Mouse (Mus musculus) embryonic facial prominence, embryonic 10.5 days (tissue): Measurements from ENCODE around the gene Cpne7. TPM values are rescaled to one million over a fixed set of nuclear protein-coding genes. Genes with fewer than 3 reads are reported as not detected.

Experiments
- DNase-seq: peaks from one replicate; pipeline ENCODE4 v3.0.0-alpha.2; 2017; ENCODE audit warnings: low spot score
- H3K27ac ChIP-seq: fragments of 300-500 bp; sonication (generic); replicated peaks from 2 replicates; pipeline ENCODE4 v1.5.1; 2016; ENCODE audit warnings: mild to moderate bottlenecking
- H3K27me3 ChIP-seq: fragments of 300-500 bp; sonication (generic); replicated peaks from 2 replicates; pipeline ENCODE4 v1.6.1; 2016; ENCODE audit warnings: low read depth, mild to moderate bottlenecking; ENCODE audit not compliant: poor library complexity, severe bottlenecking
- H3K36me3 ChIP-seq: fragments of 300-500 bp; sonication (generic); replicated peaks from 2 replicates; pipeline ENCODE4 v1.6.1; 2016; ENCODE audit warnings: mild to moderate bottlenecking, moderate library complexity
- H3K4me1 ChIP-seq: fragments of 300-500 bp; sonication (generic); 2 replicates; pipeline ENCODE4 v1.6.1; 2016
- H3K4me3 ChIP-seq: fragments of 300-500 bp; sonication (generic); 2 replicates; pipeline ENCODE4 v1.5.1; 2016; ENCODE audit warnings: mild to moderate bottlenecking, moderate library complexity
- H3K9me3 ChIP-seq: fragments of 300-500 bp; sonication (generic); 2 replicates; pipeline ENCODE4 v1.6.1; 2016; ENCODE audit warnings: mild to moderate bottlenecking
- WGBS: fragments of 180-500 bp; shearing (Covaris S2); methylation state at CpG from one replicate; pipeline ENCODE4 v1.1.7; 2016; 5-methylcytosine and 5-hydroxymethylcytosine counted together
- polyA plus RNA-seq: library from polyadenylated mRNA; unstranded; fragments of >200 nt; fragmentation: Nextera tagmentation; extraction: Ambion mirVana; gene quantifications from 2 replicates; pipeline ENCODE4 v1.2.1, GENCODE M21; 2016

Cpne7 gene
- polyA plus RNA-seq, 1 experiment from 2014 or later: 1.8 TPM

DNA sequence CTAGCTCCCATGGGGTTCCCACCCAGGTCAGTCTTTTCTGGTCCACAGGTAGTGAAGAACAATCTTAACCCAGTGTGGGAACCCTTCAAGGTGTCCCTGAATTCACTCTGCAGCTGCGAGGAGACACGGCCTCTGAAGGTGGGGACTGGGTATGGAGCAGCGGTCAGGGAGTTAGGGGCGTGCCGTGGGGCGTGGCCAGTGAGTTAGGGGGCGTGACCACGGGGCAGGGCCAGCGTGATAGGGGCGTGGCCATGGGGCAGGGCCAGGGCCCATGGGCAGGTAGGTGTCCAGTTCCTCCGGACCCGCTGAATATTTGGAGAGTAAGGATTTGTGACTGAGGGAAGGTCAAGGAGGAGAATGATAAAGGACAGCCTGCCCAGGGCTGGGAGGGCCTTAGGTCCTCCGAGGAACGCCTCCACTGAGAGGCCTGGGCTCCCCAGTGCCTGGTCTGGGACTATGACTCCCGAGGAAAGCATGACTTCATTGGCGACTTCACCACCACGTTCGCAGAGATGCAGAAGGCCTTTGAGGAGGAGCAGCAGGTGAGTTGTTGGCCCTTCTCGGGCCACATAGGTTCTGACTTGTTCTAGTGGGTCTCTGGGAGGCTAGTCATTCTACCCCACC, 9.1 kb downstream of the Cpne7 start:
- Histone ChIP-seq H3K27me3 (peaks cover 63% of the 10 kb centered on the region), H3K4me1 (peaks cover 41% of the 10 kb centered on the region), H3K27ac (no peak overlapping the region), H3K4me3 (peak overlapping the region; percentile 41), H3K9me3 (no peaks in the 10 kb centered on the region), H3K36me3 (no peaks in the 10 kb centered on the region)
- WGBS: 4% methylated on average over 19 of the region's 19 CpGs
- DNase-seq: peak; percentile 85

DNA sequence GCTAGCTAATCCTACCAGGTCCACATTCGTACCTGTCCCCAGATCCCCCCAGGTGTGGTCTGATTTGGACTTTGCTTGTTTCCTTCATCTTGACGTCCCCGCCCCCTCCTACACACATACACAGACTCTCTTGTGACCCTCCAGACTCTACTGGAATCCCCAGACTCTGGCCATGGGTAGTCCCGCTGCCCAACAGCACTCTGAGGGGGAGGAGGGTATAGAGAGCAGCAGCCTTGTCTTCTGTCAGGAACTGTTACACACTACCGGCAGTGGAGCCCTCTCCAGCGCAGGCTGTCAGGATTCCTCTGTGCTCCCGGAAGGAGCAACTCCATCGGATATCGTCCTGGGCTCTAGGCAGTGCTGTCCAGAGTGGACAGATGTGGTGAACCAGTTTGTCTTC, 13.9 kb downstream of the Cpne7 start:
- H3K27ac ChIP-seq: 0 out of 2 replicates have a peak overlapping the region, but pooled peaks have one; percentile 49
- H3K9me3 ChIP-seq: peaks cover 4% of the 10 kb centered on the region; the same call in 1 of the 2 replicates
- H3K4me1 ChIP-seq: peaks cover 40% of the 10 kb centered on the region
- WGBS: 69% methylated on average over 9 of the region's 9 CpGs
- H3K27me3 ChIP-seq: peaks cover 20% of the 10 kb centered on the region
- no peaks in the 10 kb centered on the region for H3K36me3 ChIP-seq
- no peak overlapping the region for H3K4me3 ChIP-seq
- no peak for DNase-seq

DNA sequence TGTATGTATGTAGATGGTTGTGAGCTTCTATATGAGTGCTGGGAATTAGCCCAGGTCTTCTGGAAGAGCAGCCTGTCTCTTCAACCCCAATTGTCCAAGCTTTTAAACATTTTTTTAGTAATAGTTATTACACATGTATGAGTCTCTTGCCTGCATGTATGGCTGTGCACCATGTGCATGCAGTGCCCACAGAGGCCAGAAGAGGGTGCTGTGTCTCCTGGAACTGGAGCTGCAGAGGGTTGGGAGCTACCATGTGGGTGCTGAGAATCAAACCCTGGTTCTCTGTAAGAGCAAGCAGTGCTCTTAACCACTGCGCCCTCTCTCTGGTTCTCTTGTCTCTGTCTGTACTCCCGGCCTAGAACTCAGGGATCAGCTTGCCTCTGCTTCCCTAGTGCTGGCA, 15.8 kb downstream of the Cpne7 start:
- Histone ChIP-seq H3K4me3 (no peak overlapping the region), H3K27me3 (0 out of 2 replicates have a peak, but pooled peaks cover 3% of the 10 kb centered on the region), H3K36me3 (no peaks in the 10 kb centered on the region), H3K9me3 (peaks cover 4% of the 10 kb centered on the region; the same call in 1 of the 2 replicates), H3K27ac (no peak overlapping the region), H3K4me1 (peaks cover 42% of the 10 kb centered on the region)
- 98% methylated on average over 2 of the region's 2 CpGs for WGBS
- DNase-seq: no peak

DNA sequence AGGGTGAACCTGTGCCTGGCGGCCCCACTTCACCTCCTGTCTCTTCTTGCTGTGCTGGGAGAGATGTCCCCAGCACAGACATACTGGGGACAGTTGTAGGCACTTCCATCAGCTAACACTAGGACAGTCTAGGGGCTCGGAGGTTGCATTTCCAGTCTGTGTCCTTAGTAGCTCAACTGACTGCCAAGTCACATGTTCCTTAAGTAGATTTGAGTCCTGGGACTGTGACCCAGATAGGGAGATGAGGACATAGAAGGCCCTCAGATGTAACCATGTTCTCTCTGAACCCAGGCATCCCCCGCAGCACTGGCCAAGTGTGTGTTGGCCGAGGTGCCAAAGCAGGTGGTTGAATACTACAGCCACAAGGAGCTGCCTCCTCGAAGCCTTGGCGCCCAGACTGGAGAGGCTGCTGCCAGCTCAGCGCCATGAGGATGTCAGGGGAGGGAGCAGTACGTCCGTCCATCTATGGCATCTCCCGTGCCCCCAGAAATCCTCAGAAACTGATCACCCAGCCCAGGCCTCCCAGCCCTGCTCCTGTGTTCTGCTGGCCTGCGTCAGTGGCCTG, 17.1 kb downstream of the Cpne7 start:
- Histone ChIP-seq H3K36me3 (no peaks in the 10 kb centered on the region), H3K4me3 (no peak overlapping the region), H3K9me3 (peaks cover 4% of the 10 kb centered on the region; the same call in 1 of the 2 replicates), H3K27ac (peak overlapping the region; percentile 51; the same call in 1 of the 2 replicates), H3K4me1 (peaks cover 50% of the 10 kb centered on the region), H3K27me3 (no peaks in the 10 kb centered on the region)
- 88% methylated on average over 11 of the region's 11 CpGs for WGBS
- DNase-seq: no peak

DNA sequence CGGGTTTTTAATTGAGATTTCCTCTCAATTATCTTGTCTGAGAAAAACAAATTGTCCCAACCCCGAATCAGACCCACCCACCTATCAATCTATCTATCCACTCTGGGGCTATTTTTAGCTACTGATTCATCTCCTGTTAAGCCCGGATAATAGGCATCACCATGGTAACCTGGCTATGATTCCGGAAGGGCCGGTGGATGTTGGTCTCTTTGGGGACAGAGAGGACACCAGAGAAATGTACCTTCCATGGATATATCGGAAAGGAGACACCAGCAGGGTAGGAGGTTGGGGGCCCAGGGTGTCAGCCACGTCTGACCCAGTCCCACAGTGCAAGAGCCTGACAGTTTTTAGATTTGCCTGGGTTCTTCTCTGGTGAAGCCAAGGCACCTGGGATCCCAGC, 18.2 kb downstream of the Cpne7 start:
- DNase-seq: no peak
- 38% methylated on average over 7 of the region's 7 CpGs for WGBS
- peaks cover 50% of the 10 kb centered on the region for H3K4me1 ChIP-seq
- no peaks in the 10 kb centered on the region for H3K27me3 ChIP-seq
- H3K27ac ChIP-seq: peak overlapping the region; percentile 57
- peaks cover 4% of the 10 kb centered on the region; the same call in 1 of the 2 replicates for H3K9me3 ChIP-seq
- no peaks in the 10 kb centered on the region for H3K36me3 ChIP-seq
- H3K4me3 ChIP-seq: 0 out of 2 replicates have a peak overlapping the region, but pooled peaks have one; percentile 11

DNA sequence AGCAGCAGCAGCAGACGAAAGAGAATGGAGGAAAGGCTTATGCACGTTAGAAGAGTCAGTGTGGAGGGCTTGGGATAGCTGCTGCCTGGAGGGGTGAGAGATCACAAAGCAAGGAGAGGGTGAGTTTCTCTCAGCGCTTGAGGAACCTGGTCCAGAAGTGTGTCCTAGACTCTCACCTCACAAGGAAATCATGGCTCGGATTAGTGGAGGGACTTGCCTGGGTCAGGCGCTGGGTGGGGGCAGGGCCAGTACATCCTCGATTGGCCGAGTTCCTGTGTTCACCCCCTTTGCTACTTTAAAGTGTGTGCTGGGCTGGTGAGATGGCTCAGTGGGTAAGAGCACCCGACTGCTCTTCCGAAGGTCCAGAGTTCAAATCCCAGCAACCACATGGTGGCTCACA, 18.6 kb downstream of the Cpne7 start:
- Histone ChIP-seq H3K4me3 (no peak overlapping the region), H3K27ac (peak overlapping the region; percentile 57), H3K9me3 (peaks cover 4% of the 10 kb centered on the region; the same call in 1 of the 2 replicates), H3K27me3 (no peaks in the 10 kb centered on the region), H3K36me3 (no peaks in the 10 kb centered on the region), H3K4me1 (peaks cover 48% of the 10 kb centered on the region)
- WGBS: 51% methylated on average over 9 of the region's 9 CpGs
- peak; percentile 40 for DNase-seq

DNA sequence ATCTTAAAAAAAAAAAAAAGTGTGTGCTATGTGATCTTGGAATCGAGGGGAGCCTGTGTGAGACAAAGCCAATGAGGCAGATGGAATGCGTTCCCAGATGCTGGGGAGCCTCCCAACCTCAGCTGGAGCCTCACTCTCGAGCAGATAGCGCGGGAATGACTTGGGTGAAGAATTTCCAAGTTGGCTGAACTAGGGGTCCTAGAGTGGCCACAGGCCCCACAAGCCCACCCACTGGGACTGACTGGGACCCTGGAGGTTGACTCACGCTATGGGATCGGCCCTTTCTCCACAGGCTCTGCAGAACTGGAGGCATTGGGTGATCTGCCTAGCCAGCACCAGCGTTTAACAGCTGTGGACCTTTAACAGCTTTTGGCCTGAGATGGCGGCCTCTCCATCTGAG, 19.1 kb downstream of the Cpne7 start:
- Histone ChIP-seq H3K27ac (peak overlapping the region; percentile 59; the same call in 1 of the 2 replicates), H3K4me3 (no peak overlapping the region), H3K36me3 (no peaks in the 10 kb centered on the region), H3K4me1 (peaks cover 44% of the 10 kb centered on the region), H3K27me3 (no peaks in the 10 kb centered on the region), H3K9me3 (peaks cover 4% of the 10 kb centered on the region; the same call in 1 of the 2 replicates)
- DNase-seq: no peak
- WGBS: 86% methylated on average over 9 of the region's 9 CpGs

DNA sequence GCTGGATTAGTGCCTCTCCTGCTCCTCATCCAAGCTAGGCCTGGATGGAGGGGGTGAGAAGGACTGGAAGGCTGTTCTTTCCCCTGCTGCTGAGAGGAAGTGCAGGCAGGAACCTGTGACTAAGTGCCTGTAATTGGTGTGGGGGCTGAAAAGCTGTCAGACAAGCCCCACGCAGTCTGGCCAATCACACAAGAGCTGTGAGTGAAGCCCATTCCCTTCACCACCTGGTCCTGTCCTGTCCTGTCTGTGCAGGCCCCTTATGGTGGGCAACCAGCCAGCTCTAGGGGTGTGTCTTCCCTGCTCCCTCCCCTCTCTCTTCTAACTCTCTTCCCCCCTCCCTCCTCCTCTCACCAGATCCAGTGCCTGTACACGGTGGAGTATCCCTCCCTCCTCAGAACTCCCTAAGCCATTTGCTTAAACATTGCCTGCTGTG, 20.5 kb downstream of the Cpne7 start:
- peaks cover 44% of the 10 kb centered on the region for H3K4me1 ChIP-seq
- peak; percentile 80 for DNase-seq
- peak overlapping the region; percentile 70 for H3K27ac ChIP-seq
- no peak overlapping the region for H3K4me3 ChIP-seq
- no peaks in the 10 kb centered on the region for H3K27me3 ChIP-seq
- H3K9me3 ChIP-seq: peaks cover 4% of the 10 kb centered on the region; the same call in 1 of the 2 replicates
- H3K36me3 ChIP-seq: no peaks in the 10 kb centered on the region
- 15% methylated on average over 2 of the region's 2 CpGs for WGBS

DNA sequence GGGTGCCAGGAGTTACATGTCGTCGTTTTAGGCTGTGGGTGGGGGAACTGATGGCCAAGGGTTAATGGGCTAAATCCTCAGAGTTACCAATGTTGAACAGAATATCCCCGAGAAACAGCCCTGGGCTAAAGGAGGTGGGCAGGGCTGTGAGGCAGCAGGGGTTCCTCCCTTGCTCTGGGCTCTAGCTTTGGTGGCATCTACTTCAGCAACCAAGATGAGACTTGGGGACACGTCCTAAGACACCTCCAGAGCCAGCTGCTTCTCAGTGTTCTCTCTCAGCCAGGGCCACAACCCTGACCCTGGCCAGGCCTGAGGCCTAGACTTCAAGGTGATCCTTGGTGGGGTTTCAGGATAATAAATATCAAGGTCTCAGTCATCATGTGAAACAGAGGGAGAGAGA, 21.6 kb downstream of the Cpne7 start:
- peaks cover 44% of the 10 kb centered on the region for H3K4me1 ChIP-seq
- H3K27me3 ChIP-seq: no peaks in the 10 kb centered on the region
- 61% methylated on average over 4 of the region's 4 CpGs for WGBS
- DNase-seq: no peak
- no peaks in the 10 kb centered on the region for H3K36me3 ChIP-seq
- H3K27ac ChIP-seq: 0 out of 2 replicates have a peak overlapping the region, but pooled peaks have one; percentile 70
- no peaks in the 10 kb centered on the region for H3K9me3 ChIP-seq
- no peak overlapping the region for H3K4me3 ChIP-seq

DNA sequence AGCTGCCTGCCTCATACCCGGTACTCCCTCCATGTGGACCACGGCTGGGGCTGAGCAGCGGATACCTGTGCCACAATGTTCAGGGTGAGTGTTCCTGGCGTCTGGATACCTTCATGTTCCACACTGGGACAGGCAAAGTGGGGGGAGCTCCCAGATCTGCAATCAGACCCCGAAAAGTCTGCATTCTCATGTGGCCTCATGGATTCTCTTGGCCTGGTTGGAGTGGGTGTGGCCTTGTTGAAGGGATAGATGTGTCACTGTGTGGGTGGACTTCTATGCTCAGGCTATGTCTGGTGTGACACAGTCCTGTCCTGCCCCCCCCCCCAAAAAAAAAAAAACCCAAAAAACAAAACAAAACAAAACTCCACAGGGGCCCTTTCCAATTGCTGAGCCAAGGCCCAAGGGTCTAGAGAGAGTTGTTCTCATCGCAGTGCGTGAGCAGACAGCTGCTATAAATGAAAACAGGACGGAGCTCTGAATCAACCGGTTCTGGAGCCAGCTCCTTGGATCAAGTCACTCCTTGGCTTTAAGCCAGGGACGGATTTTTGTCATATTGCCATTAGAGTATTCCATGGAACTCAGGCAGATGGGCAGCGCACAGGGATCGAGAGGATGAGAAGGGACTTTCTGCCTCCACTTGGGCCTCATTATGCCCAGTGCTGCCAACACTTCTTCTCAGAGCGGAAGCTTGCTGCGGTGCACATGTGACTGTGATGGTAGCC, 24.7 kb downstream of the Cpne7 start:
- no peaks in the 10 kb centered on the region for H3K9me3 ChIP-seq
- DNase-seq: no peak
- 89% methylated on average over 14 of the region's 14 CpGs for WGBS
- H3K4me1 ChIP-seq: peaks cover 19% of the 10 kb centered on the region
- no peaks in the 10 kb centered on the region for H3K27me3 ChIP-seq
- no peaks in the 10 kb centered on the region for H3K36me3 ChIP-seq
- H3K27ac ChIP-seq: no peak overlapping the region
- no peak overlapping the region for H3K4me3 ChIP-seq

DNA sequence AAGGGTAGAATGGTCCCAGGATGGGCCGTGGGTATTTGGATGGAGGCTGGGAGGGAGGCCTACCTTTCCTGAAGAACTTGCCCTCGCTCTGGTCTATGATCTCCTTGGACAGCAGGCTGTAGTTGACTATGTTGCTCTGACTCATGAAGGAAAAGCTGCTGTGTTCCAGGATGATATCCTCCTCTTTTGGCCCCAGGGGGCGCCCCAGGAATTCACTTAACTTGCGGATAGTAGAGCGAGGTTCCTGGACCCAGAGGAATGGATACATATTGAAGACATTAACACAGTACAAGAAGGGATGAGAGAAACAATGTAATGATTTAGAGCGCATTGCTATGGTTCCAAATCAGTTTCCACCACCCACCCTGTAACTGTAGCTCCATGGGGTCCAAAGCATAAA, 28.1 kb downstream of the Cpne7 start:
- no peaks in the 10 kb centered on the region for H3K4me1 ChIP-seq
- DNase-seq: peak; percentile 67

DNA sequence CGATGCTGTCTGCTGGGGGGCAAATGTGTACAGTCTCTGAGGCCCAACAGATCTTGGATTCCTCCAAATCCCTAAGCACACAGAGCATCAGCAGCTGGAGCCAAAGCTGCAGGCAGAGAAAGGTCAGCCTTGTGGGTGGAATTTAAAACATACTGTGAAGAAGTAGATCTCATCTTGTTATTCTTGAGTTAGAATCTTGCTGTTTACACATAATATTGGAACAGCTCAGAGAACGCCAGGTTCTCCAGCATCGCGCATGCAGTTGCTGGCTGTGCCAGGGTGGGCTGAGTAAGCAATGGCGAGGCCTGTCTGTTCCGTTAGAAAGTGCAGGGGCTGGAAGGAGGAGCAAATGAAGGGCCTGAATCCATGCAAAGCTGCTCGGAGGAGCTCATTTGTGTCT, 29.2 kb downstream of the Cpne7 start:
- no peak for DNase-seq
- Histone ChIP-seq H3K9me3 (no peaks in the 10 kb centered on the region), H3K27me3 (no peaks in the 10 kb centered on the region), H3K36me3 (no peaks in the 10 kb centered on the region), H3K4me3 (no peak overlapping the region), H3K4me1 (no peaks in the 10 kb centered on the region; the same call in 1 of the 2 replicates), H3K27ac (no peak overlapping the region)
- WGBS: 76% methylated on average over 7 of the region's 7 CpGs

More for the DNA sequence above, 28.1 kb downstream of the Cpne7 start:
- WGBS: 55% methylated on average over 6 of the region's 6 CpGs
- Histone ChIP-seq H3K27me3 (no peaks in the 10 kb centered on the region), H3K36me3 (no peaks in the 10 kb centered on the region), H3K9me3 (no peaks in the 10 kb centered on the region), H3K4me3 (no peak overlapping the region), H3K27ac (no peak overlapping the region)
